Mouse (Mus musculus): ENCODE data around the gene Atxn1.

GRCm38 (mm10) chr13:45964331-45964852, 416 bp downstream of the Atxn1 start:
- TF ChIP-seq CTCF (IDR thresholded peaks at IDR 0.05) (no peak), EP300 (IDR thresholded peaks at IDR 0.05) (no peak)

Measured in lung, postnatal 0 days (tissue).